Mouse (Mus musculus) ES-Bruce4 (cell line): ENCODE data around the gene Slc25a33. TPM values are rescaled to one million over a fixed set of nuclear protein-coding genes. Genes with fewer than 3 reads are reported as not detected.
A peak's percentile ranks its signal among the peaks of the same experiment; 100 is the strongest.

ENCODE experiments used
- H3K27ac ChIP-seq: 2 replicates; pipeline ENCODE4 v1.5.1; 2012; ENCODE audit warnings: low read length, inconsistent platforms; ENCODE audit not compliant: insufficient read depth
- H3K27me3 ChIP-seq: 2 replicates; pipeline ENCODE4 v1.6.1; 2012; ENCODE audit warnings: mild to moderate bottlenecking, low read length, inconsistent platforms; ENCODE audit not compliant: control insufficient read depth, poor library complexity, insufficient read depth, severe bottlenecking
- H3K36me3 ChIP-seq: 2 replicates; pipeline ENCODE4 v1.6.1; 2012; ENCODE audit warnings: inconsistent platforms, mild to moderate bottlenecking, low read length, moderate library complexity; ENCODE audit not compliant: control insufficient read depth, poor library complexity, insufficient read depth, severe bottlenecking
- H3K4me1 ChIP-seq: one replicate; pipeline ENCODE4 v1.8.1; 2011; ENCODE audit warnings: low read length; ENCODE audit not compliant: control insufficient read depth, insufficient read depth
- H3K4me3 ChIP-seq: 2 replicates; pipeline ENCODE4 v1.5.1; 2011; ENCODE audit warnings: low read depth, mild to moderate bottlenecking, low read length
- H3K9ac ChIP-seq: 2 replicates; pipeline ENCODE4 v1.6.1; 2012; ENCODE audit warnings: low read depth, mild to moderate bottlenecking, inconsistent platforms; ENCODE audit not compliant: poor library complexity, severe bottlenecking
- H3K9me3 ChIP-seq: replicated peaks from 2 replicates; pipeline ENCODE4 v1.6.1; 2012; ENCODE audit warnings: mild to moderate bottlenecking, low read length, inconsistent platforms; ENCODE audit not compliant: control insufficient read depth, poor library complexity, insufficient read depth, severe bottlenecking
- CTCF ChIP-seq: IDR thresholded peaks from one replicate; pipeline ENCODE4 v1.8.1; 2011; ENCODE audit warnings: low read depth, low read length
- EP300 ChIP-seq: IDR thresholded peaks from 2 replicates; pipeline ENCODE4 v1.6.1; 2011; ENCODE audit warnings: low read depth, low read length; ENCODE audit not compliant: insufficient read depth
- POLR2A ChIP-seq: IDR thresholded peaks from one replicate; pipeline ENCODE4 v1.8.1; 2011; ENCODE audit warnings: low read length; ENCODE audit not compliant: insufficient read depth
- polyA plus RNA-seq: library from polyadenylated mRNA; stranded (reverse); fragments of >200 nt; gene quantifications from 2 replicates; pipeline ENCODE4 v1.2.4, GENCODE M21; 2011; ENCODE audit warnings: low read depth; ENCODE audit not compliant: missing spikeins, insufficient read depth, insufficient read length

Slc25a33 gene
- 10.2 and 11.9 TPM in 2 replicates for polyA plus RNA-seq

- Histone ChIP-seq H3K9me3 (no peaks in the 10 kb centered on the region), H3K4me3 (peak within 1 kb of the TSS; percentile 79), H3K36me3 (no peaks in the 10 kb centered on the region), H3K9ac (peak within 1 kb of the TSS; percentile 88), H3K27me3 (no peaks in the 10 kb centered on the region; the same call in 1 of the 2 replicates), H3K4me1 (no peaks in the 10 kb centered on the region), H3K27ac (no peak within 1 kb of the TSS)
- TF ChIP-seq EP300 (0 out of 2 replicates have a peak, but pooled peaks have one; percentile 11), CTCF (no peak)
Observed at GRCm38 (mm10) chr4:149774094-149774470, at the start of gene Slc25a33. Gene Slc25a33 (minus strand): TSS chr4:149774277.

GRCm38 (mm10) chr4:149822586-149823196 lies 48.6 kb upstream of the Slc25a33 start:
- Histone ChIP-seq H3K9ac (no peak overlapping the region), H3K27me3 (no peaks in the 10 kb centered on the region), H3K27ac (no peak overlapping the region), H3K4me3 (no peak overlapping the region), H3K4me1 (no peaks in the 10 kb centered on the region), H3K36me3 (no peaks in the 10 kb centered on the region), H3K9me3 (no peaks in the 10 kb centered on the region)
- no peak for TF ChIP-seq POLR2A

- Histone ChIP-seq H3K27ac (no peak overlapping the region), H3K27me3 (no peaks in the 10 kb centered on the region)
Observed at GRCm38 (mm10) chr4:149822126-149822525, 48.0 kb upstream of the Slc25a33 start.

GRCm38 (mm10) chr4:149820569-149820968 lies 46.5 kb upstream of the Slc25a33 start:
- Histone ChIP-seq H3K36me3 (no peaks in the 10 kb centered on the region), H3K27me3 (no peaks in the 10 kb centered on the region), H3K27ac (no peak overlapping the region), H3K4me1 (no peaks in the 10 kb centered on the region), H3K4me3 (no peak overlapping the region), H3K9ac (no peak overlapping the region), H3K9me3 (no peaks in the 10 kb centered on the region)
- TF ChIP-seq EP300 (no peak), CTCF (no peak), POLR2A (no peak)

More at GRCm38 (mm10) chr4:149822126-149822525, 48.0 kb upstream of the Slc25a33 start:
- no peak for TF ChIP-seq CTCF
- no peak for TF ChIP-seq POLR2A
- TF ChIP-seq EP300, result no peak
- H3K9me3 ChIP-seq, result no peaks in the 10 kb centered on the region
- H3K4me1 ChIP-seq, result no peaks in the 10 kb centered on the region
- no peak overlapping the region for H3K4me3 ChIP-seq
- H3K9ac ChIP-seq, result no peak overlapping the region
- H3K36me3 ChIP-seq, result no peaks in the 10 kb centered on the region

- Histone ChIP-seq H3K36me3 (no peaks in the 10 kb centered on the region), H3K27ac (no peak overlapping the region), H3K4me3 (no peak overlapping the region), H3K4me1 (no peaks in the 10 kb centered on the region), H3K9me3 (no peaks in the 10 kb centered on the region), H3K9ac (no peak overlapping the region), H3K27me3 (no peaks in the 10 kb centered on the region)
- TF ChIP-seq EP300, result no peak
- TF ChIP-seq POLR2A, result no peak
- no peak for TF ChIP-seq CTCF
Observed at GRCm38 (mm10) chr4:149819195-149819594, 45.1 kb upstream of the Slc25a33 start.

GRCm38 (mm10) chr4:149816598-149816997 lies 42.5 kb upstream of the Slc25a33 start:
- Histone ChIP-seq H3K9ac (no peak overlapping the region), H3K9me3 (no peaks in the 10 kb centered on the region), H3K36me3 (no peaks in the 10 kb centered on the region), H3K27me3 (no peaks in the 10 kb centered on the region), H3K4me1 (no peaks in the 10 kb centered on the region), H3K4me3 (no peak overlapping the region), H3K27ac (no peak overlapping the region)
- TF ChIP-seq EP300, result no peak
